Mouse (Mus musculus) erythroblast, embryonic 14.5 days (primary cell): ENCODE measurements around the gene Lrr1.

Experiments used
- GATA1 ChIP-seq: IDR thresholded peaks from 2 replicates; pipeline ENCODE4 v1.6.1; 2012; ENCODE audit warnings: low read length, inconsistent platforms, mixed read lengths
- TAL1 ChIP-seq: IDR thresholded peaks from 3 replicates; pipeline ENCODE4 v1.6.1; 2012; ENCODE audit warnings: low read length, inconsistent platforms, mixed read lengths

- TF ChIP-seq TAL1 = no peak
- no peak for TF ChIP-seq GATA1
Observed at GRCm38 (mm10) chr12:69167656-69168460, 756 bp upstream of the Lrr1 start.
